In genomic region chr4:65508101-65508500, GRCm38 (mm10) we compare ENCODE assay signal across 10 mouse cellular contexts.
DNase-seq lines count a peak whose midpoint lies in the region; ATAC-seq and TF ChIP-seq lines count a peak whose summit lies in the region.
"Had no signal": no experiment of that assay in that cellular context is flagged by ENCODE, and none has a peak within 500 bp of the region (broad histone marks: within the 10 kb centered on the region; RNA-seq: fewer than 3 reads in every experiment).

No protein-coding gene starts in this region.

- H3K9ac ChIP-seq in lung, embryonic 14.5 days, result no peak overlapping the region
- H3K9ac ChIP-seq in limb, embryonic 12.5 days (replicated peaks), result no peak overlapping the region

- no peak overlapping the region for H3K4me2 ChIP-seq in lung, embryonic 14.5 days
- H3K4me2 ChIP-seq in limb, embryonic 12.5 days, result no peak overlapping the region

- H3K9me3 ChIP-seq in lung, embryonic 14.5 days (ENCODE audit: low read depth, low read length), result no peaks in the 10 kb centered on the region
- H3K9me3 ChIP-seq in limb, embryonic 12.5 days, result no peaks in the 10 kb centered on the region
- H3K9me3 ChIP-seq: G1E had no signal

- no peaks in the 10 kb centered on the region for H3K27me3 ChIP-seq in lung, embryonic 14.5 days (ENCODE audit: insufficient read depth, low read length)
- no peaks in the 10 kb centered on the region; the same call in 1 of the 2 replicates for H3K27me3 ChIP-seq in limb, embryonic 12.5 days

- intact Hi-C loops in gastrocnemius, postnatal 14 days (cut with DNase I; ENCODE audit: low total_unique reads), result no loop called here

- H3K4me3 ChIP-seq in lung, embryonic 14.5 days (ENCODE audit: low read depth, low read length), result no peak overlapping the region
- no peak overlapping the region for H3K4me3 ChIP-seq in limb, embryonic 12.5 days (replicated peaks)

- H3K36me3 ChIP-seq in lung, embryonic 14.5 days (ENCODE audit: insufficient read depth), result no peaks in the 10 kb centered on the region
- no peaks in the 10 kb centered on the region for H3K36me3 ChIP-seq in limb, embryonic 12.5 days
- H3K36me3 ChIP-seq: G1E had no signal

- WGBS in lung, embryonic 14.5 days, result 47% methylated on average over 2 of the region's 2 CpGs
- WGBS in limb, embryonic 12.5 days, result 21% methylated on average over 2 of the region's 2 CpGs

- peak; percentile 11 for DNase-seq in embryo, embryonic 10 days (ENCODE audit: low spot score)
- no peak for DNase-seq in embryo, embryonic 10.5 days (ENCODE audit: low spot score)
- DNase-seq in lung, embryonic 14.5 days, result peak; percentile 17
- DNase-seq in lung, postnatal 4 days, result no peak
- DNase-seq in gastrocnemius, postnatal 14 days, result peak; percentile 62
- DNase-seq in retina, postnatal 1 day, result no peak
- DNase-seq in frontal cortex, postnatal 14 days (ENCODE audit: low spot score in 2 of 2), result no peak
- DNase-seq: cerebellum, postnatal 14 days had no signal

- H3K4me1 ChIP-seq in lung, embryonic 14.5 days (ENCODE audit: insufficient read depth), result no peaks in the 10 kb centered on the region
- H3K4me1 ChIP-seq in limb, embryonic 12.5 days (replicated peaks), result peaks cover 9% of the 10 kb centered on the region; the same call in 1 of the 2 replicates

- ATAC-seq in lung, embryonic 14.5 days (ENCODE audit: insufficient read depth), result no peak
- no peak for ATAC-seq in limb, embryonic 12.5 days (ENCODE audit: insufficient number of reproducible peaks, insufficient read depth, low FRiP score, low TSS enrichment, low read depth)

- no peak for TF ChIP-seq CTCF in lung, embryonic 14.5 days (IDR thresholded peaks at IDR 0.05; ENCODE audit: low read depth)

- H3K27ac ChIP-seq in lung, embryonic 14.5 days (ENCODE audit: low read depth), result no peak overlapping the region
- peak overlapping the region; percentile 73; the same call in 1 of the 2 replicates for H3K27ac ChIP-seq in limb, embryonic 12.5 days

Comparison
In these comparisons a context has a peak if more than half of its experiments do, and no peak if none do; other contexts are left out.
1. DNase-seq: peak in embryo, embryonic 10 days (single experiment), lung, embryonic 14.5 days (single experiment) and gastrocnemius, postnatal 14 days (single experiment); none in embryo, embryonic 10.5 days (single experiment), lung, postnatal 4 days (0 of 2), retina, postnatal 1 day (single experiment) and frontal cortex, postnatal 14 days (0 of 2).